Mouse (Mus musculus) mouse trophoblast stem cell (cell line): ENCODE results near the gene Gdpd1.
"Not testable (repeated sequence)": the region's sequence is repeated elsewhere in the genome, so short reads cannot be mapped to it uniquely, and the experiment has no call there.

Source experiments
- in situ Hi-C, 2 experiments: fragments of 300-500 bp; cut with MseI, MboI; formaldehyde crosslinking; loops; 2 replicates in 1 of 2; 3 replicates in 1 of 2; pipeline ENCODE4 v1.15.1; 2025

Gene Gdpd1

DNA sequence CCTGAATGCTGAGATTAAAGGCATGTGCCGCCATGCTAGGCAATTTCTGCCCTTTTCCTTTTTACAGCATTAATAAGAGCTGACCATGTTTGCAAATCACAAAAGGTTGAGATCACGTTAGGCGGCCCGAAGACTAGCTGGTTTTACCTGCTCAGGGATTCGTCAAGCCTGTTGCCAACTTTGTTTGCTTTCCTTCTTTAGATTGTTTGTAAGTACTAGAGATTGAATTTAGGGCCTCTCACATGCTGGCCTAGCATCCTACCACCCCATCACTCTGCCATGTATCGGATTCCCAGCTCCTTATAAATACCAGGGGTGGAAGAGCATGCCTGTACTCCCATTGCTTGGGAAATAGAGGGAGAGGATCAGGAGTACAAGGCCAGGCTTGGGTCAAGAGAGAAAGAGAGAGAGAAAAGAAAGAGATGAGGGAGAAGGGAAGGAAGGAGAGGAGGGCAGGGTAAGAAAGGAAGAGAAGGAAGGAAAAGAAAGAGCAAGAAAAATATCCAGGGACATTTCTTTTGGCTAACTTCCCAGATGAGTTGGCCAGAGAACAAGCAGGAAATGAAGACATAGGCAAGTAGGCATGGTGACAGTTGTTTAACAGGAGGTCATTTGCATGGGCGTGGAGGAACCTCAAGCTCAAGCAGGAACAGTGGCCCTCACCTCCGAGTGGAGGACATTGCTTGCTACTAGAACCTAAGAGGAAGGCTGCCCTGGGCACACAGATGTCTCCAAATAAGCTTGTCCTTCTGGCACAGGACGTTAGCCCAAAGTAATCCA lies 47.6 kb downstream of the Gdpd1 start:
- in situ Hi-C loops: no loop called here

DNA sequence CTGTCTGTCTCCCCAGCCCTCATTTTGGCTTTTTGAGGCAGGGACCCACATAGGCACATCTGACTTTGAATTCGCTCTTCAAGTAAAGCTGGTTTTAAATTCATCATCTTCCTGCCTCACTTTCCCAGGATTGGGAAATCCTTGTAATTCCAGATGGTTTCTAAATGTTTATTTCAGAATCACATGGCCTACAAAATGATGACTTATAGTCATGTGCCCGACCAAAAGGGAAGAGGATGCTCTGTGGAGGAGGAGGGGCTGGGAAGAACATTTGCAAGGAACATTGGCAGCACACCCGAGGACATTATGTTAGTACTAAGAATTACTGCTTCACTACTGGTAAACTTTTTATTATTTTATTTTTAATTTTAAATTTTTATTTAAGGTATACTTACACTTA lies 48.5 kb downstream of the Gdpd1 start:
- in situ Hi-C loops: no loop called here

DNA sequence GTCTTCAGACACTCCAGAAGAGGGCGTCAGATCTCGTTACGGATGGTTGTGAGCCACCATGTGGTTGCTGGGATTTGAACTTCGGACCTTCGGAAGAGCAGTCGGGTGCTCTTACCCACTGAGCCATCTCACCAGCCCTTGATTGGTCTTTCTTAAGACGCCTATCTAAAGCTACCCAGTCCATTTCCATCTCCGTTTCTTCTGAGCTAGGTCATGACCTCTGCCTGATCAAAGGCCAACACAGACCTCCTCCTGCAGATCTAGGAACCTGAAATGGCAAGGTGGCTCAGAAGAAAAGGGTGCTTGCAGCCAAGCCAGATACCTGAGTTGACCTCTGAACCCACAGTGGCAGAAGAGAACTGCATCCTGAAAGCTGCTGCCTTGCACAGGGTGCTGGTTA lies 50.6 kb downstream of the Gdpd1 start:
- in situ Hi-C loops: not testable (repeated sequence)

DNA sequence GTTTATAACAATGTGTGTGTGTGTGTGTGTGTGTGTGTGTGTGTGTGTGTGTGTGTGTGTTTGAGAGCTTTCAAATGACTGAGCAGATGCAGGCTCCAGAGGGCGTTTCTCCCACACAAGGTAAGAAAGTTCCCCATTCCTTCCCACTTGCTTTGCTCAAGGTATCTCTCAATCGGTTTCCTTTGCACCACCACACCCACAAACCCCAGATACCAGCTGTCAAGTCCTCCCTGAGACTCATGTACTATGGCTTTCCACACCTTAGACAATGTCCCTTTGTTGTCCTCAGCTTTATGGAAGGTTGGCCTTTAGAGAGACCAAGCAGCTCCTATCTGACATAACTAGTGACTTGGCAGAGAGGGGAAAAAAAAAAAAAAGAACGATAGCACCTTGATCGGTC lies 51.1 kb downstream of the Gdpd1 start:
- in situ Hi-C loops: no loop called here

DNA sequence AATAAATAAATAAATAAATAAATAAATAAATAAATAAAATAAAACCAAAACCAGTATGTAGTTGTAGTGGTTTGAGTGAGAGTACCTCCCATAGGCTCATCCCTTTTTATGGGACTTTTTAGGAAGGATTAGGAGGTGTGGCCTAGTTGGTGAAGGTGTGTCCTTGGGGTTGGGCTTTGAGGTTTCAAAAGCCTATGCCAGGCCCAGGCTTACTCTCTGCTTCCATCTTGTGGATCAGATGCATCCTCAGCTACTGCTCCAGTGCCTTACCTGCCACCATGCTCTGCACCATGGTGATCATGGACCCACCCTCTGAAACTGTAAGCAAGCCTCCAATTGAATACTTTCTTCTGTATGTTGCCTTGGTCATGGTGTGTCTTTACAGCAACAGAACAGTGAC lies 52.3 kb downstream of the Gdpd1 start:
- in situ Hi-C loops: no loop called here

DNA sequence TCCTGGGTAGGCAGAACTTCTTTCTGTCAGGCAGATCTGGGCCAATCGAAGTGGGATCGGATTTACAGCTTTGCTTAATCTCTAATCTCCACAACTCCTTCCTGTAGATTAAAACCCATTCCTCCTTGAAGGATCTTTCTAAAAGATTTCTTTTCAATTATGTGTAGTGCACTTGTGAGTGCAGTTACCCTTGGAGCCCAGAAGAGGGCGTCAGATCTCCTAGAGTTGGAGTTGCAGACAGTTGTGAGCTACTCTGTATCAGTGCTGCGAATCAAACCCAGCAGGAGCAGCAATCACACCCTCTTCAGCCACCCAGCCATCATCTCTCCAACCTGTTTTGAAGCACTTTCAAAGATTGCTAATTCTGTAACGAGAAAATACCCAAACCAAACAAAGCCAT lies 53.4 kb downstream of the Gdpd1 start:
- in situ Hi-C loops: no loop called here

DNA sequence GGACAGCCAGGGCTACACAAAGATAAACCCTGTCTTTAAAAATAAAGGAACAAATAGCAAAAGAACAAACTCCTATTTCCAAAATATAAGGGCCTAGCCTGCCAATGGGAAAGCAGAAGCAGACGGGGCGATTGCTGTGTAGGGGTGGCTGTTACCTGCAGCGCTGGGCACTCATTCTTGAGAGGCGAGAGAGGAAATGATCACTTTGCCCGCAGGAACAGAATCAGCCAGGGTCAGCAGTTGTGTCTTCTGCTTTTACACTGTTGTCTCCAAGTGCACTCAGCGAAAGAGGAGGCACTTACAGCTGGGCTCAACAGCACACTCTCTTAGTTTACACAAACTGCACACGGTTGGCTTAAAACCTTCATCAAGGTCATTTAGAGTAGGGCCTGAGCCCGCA lies 54.4 kb downstream of the Gdpd1 start:
- in situ Hi-C loops: no loop called here

DNA sequence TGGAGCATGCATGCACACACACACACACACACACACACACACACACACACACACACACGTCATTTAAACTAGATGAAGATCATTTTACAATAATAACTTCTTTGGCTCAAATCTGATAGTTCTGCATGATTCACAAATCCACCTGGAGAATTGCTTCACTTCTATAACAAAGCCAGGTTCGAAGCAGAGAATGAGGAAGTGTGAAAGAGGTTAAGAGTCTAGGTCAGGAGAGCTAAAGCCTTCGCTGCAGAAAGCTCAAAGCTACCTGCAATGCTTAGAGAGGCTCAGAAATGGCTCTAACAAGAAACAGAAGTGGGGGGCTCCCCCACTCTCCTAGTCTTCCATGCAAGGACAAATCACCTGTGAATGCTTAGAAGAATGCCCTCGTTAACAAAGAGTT lies 55.8 kb downstream of the Gdpd1 start:
- in situ Hi-C loops: no loop called here

DNA sequence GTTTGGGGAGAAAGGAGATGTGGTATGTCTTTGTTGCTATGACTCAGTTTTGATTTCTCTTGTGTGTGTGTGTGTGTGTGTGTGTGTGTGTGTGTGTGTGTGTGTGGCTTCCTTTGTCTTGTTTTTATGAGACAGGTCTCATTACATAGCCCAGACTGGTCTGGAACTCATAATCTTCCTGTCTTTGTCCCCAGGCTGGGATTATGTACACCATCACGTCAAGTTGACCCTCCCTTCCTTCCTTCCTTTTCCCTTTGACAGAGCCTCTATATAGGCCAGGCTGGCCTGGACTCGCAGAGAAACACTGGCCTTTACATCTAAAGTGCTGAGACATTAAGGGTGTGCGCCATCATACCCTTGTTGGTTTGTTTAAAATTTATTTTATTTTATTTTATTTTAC lies 58.2 kb downstream of the Gdpd1 start:
- in situ Hi-C loops: no loop called here

DNA sequence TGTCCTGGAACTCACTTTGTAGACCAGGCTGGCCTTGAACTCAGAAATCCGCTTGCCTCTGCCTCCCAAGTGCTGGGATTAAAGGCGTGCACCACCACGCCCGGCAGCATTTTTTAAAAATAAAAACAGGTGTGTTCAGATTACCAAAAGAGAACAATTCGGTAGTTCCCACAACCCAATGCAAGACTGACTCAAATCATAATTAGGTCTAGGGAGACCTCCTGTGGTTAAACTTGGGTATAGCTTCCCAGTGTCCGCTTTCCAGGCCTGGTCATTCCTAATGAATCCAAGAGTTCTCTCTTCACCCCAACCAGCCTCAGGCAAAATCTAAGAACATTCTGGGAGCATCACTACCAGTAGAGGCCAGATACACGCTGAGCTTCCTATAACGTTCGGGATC lies 63.4 kb downstream of the Gdpd1 start:
- in situ Hi-C loops: no loop called here

DNA sequence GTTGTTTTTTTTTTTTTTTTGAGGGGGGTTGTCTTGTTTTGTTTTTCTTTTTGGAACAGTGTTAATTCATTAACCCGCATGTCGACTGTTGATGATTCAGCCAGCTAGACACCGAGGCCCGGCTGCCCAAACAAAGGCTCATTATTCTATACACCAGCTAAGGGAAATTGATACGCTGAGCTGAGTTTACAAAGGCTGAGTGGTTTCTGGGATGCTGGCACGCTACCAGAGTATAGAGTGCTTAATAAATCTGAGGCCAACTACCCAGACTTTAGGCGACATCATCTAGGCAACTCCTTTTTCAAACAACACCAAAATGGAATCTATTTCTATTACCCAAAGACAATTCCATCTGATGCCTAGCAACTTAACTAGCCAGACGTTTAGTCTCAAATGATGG lies 66.5 kb downstream of the Gdpd1 start:
- in situ Hi-C loops: loop anchor here (10.0 kb wide), 1 partner anchor 113 kb away; no protein-coding TSS in a partner anchor

DNA sequence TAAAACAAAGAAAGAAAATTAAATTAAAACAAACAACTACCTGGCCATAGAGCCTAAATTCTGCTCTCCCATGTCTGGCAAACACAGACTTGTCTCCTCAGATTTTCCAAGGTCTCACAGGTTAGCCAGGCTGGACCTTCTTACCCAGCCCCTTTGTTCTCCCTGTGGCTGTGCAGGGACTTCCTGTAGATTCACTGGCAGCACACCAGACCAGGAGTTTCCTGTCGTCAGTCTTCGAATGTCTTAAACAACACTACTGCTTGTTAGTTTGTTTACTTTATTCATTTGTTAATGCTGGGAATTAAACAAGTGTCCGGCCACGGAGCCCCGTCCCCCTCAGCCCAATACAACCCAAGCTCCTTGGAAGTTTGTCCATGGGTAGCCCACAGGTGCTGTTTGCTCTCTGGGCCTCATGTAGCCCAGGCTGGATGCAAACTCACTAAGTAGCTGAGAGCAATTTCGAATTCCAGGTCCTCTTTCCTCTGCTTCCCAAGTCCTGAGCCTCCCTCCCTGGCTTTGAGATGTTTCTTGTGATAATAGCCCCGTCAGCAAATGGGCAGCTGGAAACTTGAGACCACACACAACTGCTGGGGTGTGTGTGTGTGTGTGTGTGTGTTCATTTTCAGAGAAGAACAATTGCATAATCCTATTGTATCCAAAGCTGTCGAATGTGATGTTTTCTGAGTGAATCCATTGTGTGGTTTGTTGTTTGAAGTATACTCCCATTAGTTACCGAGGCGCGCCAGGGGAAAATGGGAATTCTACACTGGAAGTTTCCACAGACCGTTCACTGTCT lies 68.7 kb downstream of the Gdpd1 start:
- in situ Hi-C loops: loop anchor here (10.0 kb wide), 1 partner anchor 110 kb away; no protein-coding TSS in a partner anchor

DNA sequence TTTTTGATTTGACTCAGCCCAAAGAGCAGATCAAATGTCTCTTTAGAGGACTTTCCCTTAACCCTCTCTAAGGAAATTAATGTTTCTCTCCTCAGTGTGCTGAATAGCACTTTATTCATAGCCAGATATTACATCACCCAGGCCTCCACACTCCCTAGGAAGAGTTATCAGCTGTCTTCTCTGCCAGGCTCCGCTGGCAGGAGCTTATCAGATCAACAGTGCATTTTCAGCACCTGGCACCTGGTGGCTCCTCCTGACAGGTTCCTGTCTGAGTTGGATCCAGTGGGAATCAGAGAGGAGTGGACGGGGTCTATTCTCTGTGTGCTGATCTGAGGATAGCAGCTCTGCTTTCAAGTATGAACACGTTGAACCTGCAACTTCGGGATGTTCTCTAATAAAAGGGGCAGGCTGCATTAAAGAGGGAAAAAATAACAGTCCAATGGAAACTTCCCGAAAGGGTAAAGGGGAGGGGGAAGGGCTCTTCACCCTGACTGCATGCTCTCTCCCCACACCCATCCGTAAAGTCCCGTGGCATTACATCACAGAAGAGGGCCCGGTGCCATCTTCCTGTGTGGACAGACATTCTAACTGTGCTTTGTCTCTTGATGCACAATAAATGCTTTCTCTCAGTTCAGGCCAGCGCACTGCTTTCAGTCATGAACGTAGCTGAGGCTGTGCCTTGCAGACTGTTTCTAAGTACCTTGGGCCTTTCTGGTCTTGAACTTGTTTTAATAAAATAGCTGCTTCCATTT lies 71.6 kb downstream of the Gdpd1 start:
- in situ Hi-C loops: loop anchor here (10.0 kb wide), 1 partner anchor 107 kb away; no protein-coding TSS in a partner anchor

DNA sequence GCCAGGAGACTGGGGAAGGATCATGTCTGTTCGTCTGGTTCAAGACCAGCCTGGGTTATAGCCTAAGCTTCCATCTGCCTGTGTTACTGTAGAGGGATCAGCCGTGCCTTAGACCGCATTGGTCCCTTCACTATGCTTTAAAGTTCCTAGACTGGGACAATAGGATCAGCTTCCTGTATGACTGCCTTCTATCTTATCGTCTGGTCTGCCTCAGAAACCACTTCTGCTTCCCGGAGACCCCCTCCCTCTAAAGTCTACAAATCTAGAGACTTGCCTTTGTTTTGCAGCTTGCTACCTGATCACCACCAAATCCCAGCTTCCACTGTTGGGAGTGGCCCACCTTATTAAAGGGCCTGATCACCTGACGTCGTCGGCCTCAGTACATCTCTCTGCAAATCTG lies 72.6 kb downstream of the Gdpd1 start:
- in situ Hi-C loops: loop anchor here (10.0 kb wide), 1 partner anchor 106 kb away; no protein-coding TSS in a partner anchor

DNA sequence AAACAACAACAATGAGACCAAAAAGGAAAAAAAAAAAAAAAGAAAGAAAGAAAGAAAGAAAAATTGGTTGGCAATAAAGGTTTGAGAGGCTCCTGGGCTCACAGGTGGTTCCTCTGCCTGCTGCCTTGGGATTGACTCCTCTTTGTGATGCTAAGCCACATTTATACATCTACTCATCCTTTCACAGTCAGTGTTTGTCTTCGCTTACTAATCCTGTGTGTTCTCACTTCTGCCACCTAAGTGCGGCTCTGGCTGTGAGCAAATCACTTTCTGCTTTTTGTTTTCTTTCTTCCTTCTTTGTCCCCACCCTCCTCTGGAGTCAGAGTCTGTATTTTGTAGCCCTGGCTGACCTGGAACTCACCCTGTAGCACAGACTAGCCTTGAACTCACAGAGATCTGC lies 77.6 kb downstream of the Gdpd1 start:
- in situ Hi-C loops: no loop called here

DNA sequence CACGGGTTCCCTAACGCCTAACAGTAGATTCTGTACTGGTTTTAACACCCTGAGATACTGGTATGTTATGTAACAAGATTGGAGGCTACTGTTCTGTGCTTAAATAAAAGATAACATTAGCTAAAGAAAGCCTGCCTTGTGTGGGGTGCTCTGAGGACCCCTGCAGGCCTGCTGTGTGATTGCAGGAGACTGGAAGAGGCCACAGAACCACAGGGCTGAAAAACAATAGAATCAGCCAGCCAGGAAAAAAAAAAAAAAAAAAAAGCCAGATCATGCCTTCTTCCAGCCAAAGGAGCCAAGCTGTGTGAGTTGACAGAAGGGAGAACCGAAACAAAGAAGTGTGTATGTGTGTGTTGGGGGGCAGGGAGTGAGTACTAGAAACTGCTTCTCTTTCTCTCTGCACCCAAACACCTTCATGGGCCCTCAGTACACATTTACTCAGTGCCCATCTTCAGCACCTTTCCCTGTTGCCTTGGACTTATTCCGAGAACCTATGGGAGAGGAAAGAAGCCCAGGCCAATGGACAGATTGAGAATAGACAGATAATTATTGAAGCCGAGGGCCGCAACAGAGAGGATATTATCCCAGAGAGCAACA lies 78.1 kb downstream of the Gdpd1 start:
- in situ Hi-C loops: no loop called here

DNA sequence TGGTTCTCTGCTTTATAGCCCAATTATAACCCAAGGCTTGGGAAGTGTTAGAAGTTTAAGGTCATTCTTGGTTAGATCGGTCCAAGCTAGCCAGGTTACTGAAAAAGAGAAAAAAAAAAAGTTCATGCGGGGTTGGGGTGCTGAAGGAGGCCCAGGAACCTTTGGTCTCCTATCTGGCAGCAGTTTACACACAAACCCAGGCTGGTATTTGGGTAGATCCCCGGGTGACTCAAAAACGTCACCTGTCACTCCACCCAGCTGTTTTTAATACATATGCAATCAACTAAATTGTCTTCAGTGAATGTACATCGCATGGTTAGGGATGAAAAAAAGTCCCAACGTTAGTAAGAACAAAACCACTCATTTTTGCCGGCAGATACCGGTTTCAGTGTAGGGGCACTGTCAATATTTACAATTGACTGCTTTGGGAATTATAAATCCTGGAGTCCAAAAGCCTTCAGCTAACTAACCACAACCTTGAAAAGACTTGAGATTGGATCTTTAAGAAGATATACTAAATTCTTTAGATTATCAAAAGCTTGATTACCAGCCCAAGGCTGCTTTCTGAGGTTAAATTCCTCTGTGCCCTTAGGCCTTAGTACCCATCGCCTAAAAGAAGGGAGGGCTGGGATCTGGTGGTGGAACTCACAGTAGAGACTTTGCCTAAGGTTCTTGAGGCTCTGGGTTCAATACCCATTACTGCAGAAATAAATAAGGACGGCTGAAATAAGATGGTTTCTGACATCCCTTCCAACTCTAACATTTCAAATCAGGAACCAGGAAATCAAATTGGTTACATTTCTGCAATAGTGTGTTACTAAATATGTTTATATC lies 78.9 kb downstream of the Gdpd1 start:
- in situ Hi-C loops: no loop called here

DNA sequence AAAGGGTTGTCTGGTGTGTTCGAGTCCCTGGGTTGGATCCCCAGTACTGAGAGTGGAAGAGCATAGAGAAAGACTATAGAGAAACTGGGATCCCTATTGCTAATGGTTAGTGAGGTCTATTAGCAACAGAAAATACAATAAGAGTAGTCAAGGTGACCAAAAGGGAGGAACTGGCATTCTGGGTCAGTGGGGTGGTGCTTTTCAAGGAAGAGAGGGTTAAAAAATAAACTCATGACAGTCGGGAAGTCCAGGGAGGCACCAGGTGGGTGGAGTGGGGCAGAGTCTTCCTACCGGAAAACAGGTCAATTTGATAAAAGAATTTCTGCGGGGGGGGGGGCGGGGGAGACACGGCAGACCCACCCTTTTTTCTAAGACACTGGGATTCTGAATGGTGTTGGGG lies 79.5 kb downstream of the Gdpd1 start:
- in situ Hi-C loops: no loop called here

DNA sequence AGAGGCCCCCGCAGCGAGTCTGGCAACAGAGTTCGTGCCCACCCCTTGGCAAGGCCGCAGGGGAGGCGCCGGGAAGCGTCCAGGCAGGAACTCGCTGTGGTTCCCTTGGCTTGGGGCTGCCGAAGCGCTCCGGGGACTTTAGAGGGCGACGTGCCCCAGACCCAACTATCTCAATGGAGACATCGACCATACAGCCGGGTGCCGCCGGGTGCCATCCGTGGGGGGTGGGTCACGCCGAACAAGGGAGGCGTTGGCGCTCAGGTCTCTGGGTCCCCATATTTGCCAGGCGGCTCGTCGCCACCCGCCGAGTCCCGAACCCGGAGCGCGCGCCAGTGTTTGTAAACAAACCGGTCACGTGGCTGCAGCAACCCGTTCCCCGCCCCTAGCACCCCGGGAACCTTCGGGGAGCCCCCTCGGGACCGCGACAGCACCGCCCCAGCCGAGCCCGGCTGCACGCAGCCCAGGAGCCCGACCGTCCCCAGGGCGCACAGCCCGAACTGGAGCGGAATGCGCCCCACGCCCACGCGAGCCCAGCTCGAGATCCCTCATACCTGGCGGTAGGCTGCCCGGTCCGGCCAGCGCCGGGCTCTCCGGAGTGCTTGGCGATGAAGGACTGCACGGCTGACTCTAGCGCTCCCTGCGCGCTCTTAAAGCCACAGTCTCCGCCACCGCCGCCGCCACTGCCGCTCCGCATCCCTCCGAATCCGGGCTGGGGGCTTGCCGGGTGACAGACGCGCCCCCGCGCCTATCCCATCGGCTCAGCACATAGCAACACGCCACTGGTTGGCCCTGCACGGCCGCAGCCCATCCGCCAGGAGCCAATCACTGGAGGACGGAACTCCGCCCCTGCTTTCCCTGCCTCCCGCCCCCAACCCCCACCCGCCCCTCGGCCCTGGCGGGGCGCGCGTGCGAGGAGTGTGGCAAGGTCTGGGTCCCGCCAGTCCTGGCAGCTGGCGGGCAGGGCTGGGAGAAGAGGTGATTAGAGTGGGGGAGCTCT lies 80.5 kb downstream of the Gdpd1 start, which contains the start of gene Ypel2:
Gene Ypel2, minus strand, starts transcription at position 667 of the 997 bp plus-strand sequence.
- in situ Hi-C loops: no loop called here
